Mouse (Mus musculus): Measurements from ENCODE around the gene Wfdc12.

DNA sequence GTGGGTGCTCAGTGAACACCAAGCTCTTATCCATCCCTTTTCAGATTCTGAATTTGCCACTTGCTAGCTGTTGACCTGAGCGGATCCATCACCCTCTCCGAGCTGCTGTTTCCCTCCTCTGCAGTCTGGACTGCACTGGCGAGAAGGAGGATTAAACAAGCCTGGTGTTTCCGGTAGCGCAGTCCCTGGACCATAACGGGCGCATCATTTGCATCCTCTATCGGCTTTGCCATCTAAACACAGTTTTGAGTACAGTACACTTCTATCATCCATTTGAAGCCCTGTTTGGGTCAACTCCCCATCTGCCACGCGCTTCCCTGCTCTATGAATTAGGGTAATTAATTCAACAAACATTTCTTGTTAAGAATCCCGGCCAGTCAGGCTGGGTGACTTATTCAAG lies 20.1 kb downstream of the Wfdc12 start:
- no peak for TF ChIP-seq CTCF (IDR thresholded peaks at IDR 0.05; ENCODE audit: low read depth)
- no peak for TF ChIP-seq EP300 (optimal IDR thresholded peaks at IDR 0.05)

Data from stomach, postnatal 0 days (tissue).